Mouse (Mus musculus): Measurements from ENCODE around the gene Itm2a.

Gene Itm2a

GRCm38 (mm10) chrX:107402915-107403912 lies at the start of gene Itm2a:
Gene Itm2a, minus strand, starts transcription at chrX:107403376.
- no peak for DNase-seq

GRCm38 (mm10) chrX:107435887-107436286 lies 32.7 kb upstream of the Itm2a start:
- no peak for DNase-seq

DNA sequence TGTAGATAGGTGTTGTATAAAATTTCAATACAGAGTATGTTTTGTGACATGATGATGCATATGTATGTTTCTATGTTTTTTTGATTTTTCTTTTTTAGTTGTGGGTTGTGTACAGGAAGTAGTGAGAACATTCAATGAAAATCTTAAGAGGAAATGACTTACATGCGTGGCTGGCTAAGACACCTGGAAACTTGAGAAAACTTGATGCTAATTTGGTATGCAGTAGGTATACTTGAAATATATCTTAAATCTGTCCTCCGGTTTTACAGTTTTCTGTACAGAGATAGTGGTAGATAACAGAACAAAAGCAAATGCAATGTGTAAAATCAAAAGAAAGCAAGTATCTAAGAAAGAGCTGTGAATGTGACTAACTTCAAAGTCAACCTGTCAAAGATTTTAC lies 18.1 kb upstream of the Itm2a start:
- DNase-seq: no peak

DNA sequence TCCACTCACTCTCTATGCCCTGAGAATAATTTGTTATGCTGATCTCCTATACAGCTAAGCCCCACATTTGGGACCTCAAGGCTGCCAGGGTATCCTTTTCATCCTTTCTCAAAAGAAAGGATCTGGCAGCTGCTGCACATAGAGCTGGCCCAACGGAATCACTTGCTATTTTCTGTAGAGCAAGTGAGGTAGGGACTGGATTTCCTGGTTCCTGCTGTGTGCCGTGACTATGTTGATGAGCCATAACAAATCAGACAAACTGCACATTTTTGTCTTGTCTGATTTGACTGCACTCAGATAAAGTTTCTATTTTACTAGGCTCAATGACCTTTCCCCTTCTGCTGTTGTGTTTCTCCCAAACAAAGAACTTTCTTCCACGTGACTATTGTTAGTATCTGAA lies 14.2 kb upstream of the Itm2a start:
- DNase-seq: no peak

DNA sequence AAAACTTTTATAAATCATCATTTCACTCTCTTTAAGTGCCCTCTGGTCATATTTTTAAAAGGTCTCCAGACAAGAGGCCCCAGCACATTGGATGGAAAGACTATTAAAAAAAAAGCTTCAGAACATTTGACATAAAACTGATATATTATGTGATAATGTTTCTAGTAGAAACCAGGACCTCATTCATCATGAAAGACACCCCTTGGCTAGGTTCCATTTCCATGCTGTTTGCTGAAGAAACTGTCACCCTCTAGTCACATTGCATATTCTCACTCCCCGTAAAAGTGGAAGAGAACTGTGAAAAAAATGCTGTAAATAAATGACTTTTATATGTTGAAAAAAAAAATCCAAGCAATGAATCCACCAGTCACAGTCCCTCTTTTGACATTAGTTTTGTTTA lies 12.8 kb upstream of the Itm2a start:
- DNase-seq: no peak

GRCm38 (mm10) chrX:107402481-107402880 lies 695 bp downstream of the Itm2a start:
- DNase-seq: no peak

GRCm38 (mm10) chrX:107399087-107399486 lies 4.1 kb downstream of the Itm2a start:
- no peak for DNase-seq

DNA sequence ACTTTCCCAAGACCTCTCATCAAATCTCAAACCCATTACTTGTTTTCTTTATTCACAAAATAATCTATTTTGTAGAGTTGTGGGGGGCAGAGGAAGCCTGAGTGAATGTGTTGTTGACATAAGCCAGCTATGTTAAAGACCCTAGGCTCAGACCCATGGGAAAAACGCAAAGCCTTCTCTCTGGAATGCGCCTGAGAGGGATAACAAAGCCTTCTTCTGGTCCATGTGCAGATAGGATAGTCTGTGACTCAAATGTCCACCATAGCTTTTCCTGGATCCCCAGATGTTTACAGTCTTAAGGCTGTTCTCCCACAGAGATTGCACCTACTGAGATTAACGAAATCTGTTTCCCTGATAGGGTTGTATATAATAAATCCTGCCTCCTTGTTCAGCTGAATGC lies 9.9 kb downstream of the Itm2a start:
- DNase-seq: no peak

DNA sequence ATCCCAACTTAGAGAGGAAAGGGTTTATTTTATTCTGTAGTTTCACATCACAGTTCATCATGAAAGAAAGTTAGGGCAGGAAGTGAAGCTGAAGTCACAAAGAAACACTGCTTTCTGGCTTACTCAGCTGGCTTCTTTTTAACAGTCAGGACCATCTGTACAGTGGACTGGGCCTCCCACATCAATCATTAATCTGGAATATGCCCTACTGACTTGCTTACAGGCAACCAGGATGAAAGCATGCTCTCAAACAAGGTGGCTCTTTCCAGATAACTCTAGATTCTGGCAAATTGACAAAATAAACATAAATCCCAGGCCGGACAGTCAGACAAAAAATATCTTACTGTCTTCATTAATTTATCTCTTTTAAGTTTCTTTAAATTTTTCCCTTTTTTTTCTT lies 27.8 kb downstream of the Itm2a start:
- DNase-seq: no peak

Data from kidney, adult 11 months (tissue).